Mouse (Mus musculus): ENCODE results near the gene Hs6st1. TPM values are rescaled to one million over a fixed set of nuclear protein-coding genes. Genes with fewer than 3 reads are reported as not detected.
"Not testable (repeated sequence)": the region's sequence is repeated elsewhere in the genome, so short reads cannot be mapped to it uniquely, and the experiment has no call there.

Gene Hs6st1
- polyA plus RNA-seq, 1 experiment: 66.6 TPM

DNA sequence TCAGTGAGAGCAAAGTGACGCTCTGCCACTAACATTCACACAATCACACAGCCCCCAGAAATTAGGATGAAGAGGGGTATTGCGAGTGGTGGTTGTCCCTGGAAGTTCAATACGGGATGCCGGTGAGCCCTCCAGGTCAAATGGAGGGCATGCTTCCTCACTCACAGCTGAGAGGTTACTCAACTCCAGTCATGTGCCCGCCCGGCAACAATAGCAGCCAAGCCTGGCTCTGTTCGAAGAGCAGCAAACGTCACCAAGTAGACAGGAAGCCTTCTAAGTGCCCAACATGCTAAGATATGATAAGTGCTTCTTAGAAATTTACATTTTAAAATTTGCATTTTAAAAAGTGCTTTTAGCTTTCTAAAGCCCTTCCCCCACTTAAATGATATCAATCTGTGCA, 29.4 kb upstream of the Hs6st1 start:
- Histone ChIP-seq H3K4me3 (no peak overlapping the region), H3K79me2 (ENCODE audit: control insufficient read depth, insufficient read depth) (no peaks in the 10 kb centered on the region), H3K4me2 (ENCODE audit: low read depth) (no peak overlapping the region), H3ac (ENCODE audit: control insufficient read depth, insufficient read length) (no peak overlapping the region), H3K27me3 (ENCODE audit: control insufficient read depth, insufficient read depth, insufficient read length) (no peaks in the 10 kb centered on the region), H3K36me3 (ENCODE audit: control insufficient read depth, insufficient read depth) (no peaks in the 10 kb centered on the region)
- TF ChIP-seq USF1 (IDR thresholded peaks at IDR 0.05; ENCODE audit: low read depth): no peak
- no peak for TF ChIP-seq SRF (IDR thresholded peaks at IDR 0.05; ENCODE audit: control insufficient read depth, insufficient read length, low read depth)
- no peak for TF ChIP-seq POLR2AphosphoS2 (IDR thresholded peaks at IDR 0.05; ENCODE audit: insufficient read length, low read depth)
- no peak for TF ChIP-seq REST (IDR thresholded peaks at IDR 0.05; ENCODE audit: insufficient read depth, insufficient read length)
- TF ChIP-seq MYOD1 (IDR thresholded peaks at IDR 0.05; ENCODE audit: control insufficient read depth in 1 of 3, insufficient read length in 2 of 3, low read depth in 2 of 3): no peak
- no peak for TF ChIP-seq TCF12 (IDR thresholded peaks at IDR 0.05; ENCODE audit: insufficient read depth, poor library complexity, severe bottlenecking)

DNA sequence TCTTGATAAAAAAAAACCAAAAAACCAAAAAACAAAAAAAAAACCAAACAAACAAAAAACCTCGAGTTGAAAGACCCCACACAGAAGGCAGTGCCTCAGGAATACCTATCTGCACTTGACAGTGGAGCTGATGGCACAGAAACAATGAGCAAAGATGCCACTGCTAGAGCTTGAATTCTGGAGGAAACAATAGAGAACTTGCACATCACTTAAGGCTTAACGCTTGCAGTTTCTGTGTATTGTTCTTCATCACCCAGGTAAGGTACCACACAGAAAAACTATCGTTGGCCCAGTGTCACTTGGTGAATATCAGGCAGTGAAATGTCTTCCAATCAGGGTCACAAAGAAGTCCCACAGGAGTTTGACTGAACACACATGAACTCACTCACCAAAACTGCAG, 26.1 kb upstream of the Hs6st1 start:
- no peaks in the 10 kb centered on the region for H3K79me2 ChIP-seq (ENCODE audit: control insufficient read depth, insufficient read depth)
- H3K4me3 ChIP-seq: no peak overlapping the region
- no peak overlapping the region for H3K4me2 ChIP-seq (ENCODE audit: low read depth)
- H3K27me3 ChIP-seq (ENCODE audit: control insufficient read depth, insufficient read depth, insufficient read length): no peaks in the 10 kb centered on the region
- no peak for TF ChIP-seq CEBPB (IDR thresholded peaks at IDR 0.05; ENCODE audit: insufficient read depth, poor library complexity, severe bottlenecking)
- no peak for TF ChIP-seq TCF12 (IDR thresholded peaks at IDR 0.05; ENCODE audit: insufficient read depth, poor library complexity, severe bottlenecking)
- TF ChIP-seq MYOG (IDR thresholded peaks at IDR 0.05; ENCODE audit: control insufficient read depth in 1 of 3, insufficient read depth in 1 of 3, insufficient read length in 2 of 3, low read depth in 2 of 3): no peak
- no peak for TF ChIP-seq POLR2AphosphoS2 (IDR thresholded peaks at IDR 0.05; ENCODE audit: insufficient read length, low read depth)
- TF ChIP-seq TCF3 (IDR thresholded peaks at IDR 0.05; ENCODE audit: insufficient read length, low read depth): no peak
- TF ChIP-seq E2F4 (IDR thresholded peaks at IDR 0.05; ENCODE audit: insufficient read depth): no peak
- TF ChIP-seq REST (IDR thresholded peaks at IDR 0.05; ENCODE audit: insufficient read depth, insufficient read length): no peak
- TF ChIP-seq USF1 (IDR thresholded peaks at IDR 0.05; ENCODE audit: low read depth): no peak
- no peak for TF ChIP-seq MAX (IDR thresholded peaks at IDR 0.05; ENCODE audit: low read depth)
- TF ChIP-seq MYOD1 (IDR thresholded peaks at IDR 0.05; ENCODE audit: control insufficient read depth in 1 of 3, insufficient read length in 2 of 3, low read depth in 2 of 3): no peak
- no peak for TF ChIP-seq SRF (IDR thresholded peaks at IDR 0.05; ENCODE audit: control insufficient read depth, insufficient read length, low read depth)
- no peaks in the 10 kb centered on the region for H3K36me3 ChIP-seq (ENCODE audit: control insufficient read depth, insufficient read depth)
- H3ac ChIP-seq (ENCODE audit: control insufficient read depth, insufficient read length): no peak overlapping the region

DNA sequence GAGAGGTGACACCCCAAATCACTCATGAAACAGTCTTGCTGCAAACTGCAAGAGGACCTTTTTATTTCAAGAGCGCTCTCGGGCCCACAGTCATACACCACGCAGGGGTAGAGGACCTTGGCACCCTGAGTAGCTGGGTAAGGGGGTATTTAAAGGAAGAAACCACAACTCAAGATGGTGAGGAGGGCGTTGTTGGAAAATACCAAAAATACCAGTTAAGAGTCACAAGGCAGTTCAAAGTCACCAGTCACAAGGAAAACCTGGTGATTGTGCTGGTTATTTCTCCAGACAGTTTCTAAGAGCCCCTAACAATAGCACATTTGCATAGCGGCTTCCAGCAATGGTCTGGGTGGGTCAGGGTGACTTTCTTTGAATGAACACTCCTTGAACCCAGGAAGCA, 24.4 kb upstream of the Hs6st1 start:
- H3K4me3 ChIP-seq; H3ac ChIP-seq (ENCODE audit: control insufficient read depth, insufficient read length); H3K27me3 ChIP-seq (ENCODE audit: control insufficient read depth, insufficient read depth, insufficient read length); H3K36me3 ChIP-seq (ENCODE audit: control insufficient read depth, insufficient read depth); H3K4me2 ChIP-seq (ENCODE audit: low read depth); H3K79me2 ChIP-seq (ENCODE audit: control insufficient read depth, insufficient read depth): not testable (repeated sequence)

DNA sequence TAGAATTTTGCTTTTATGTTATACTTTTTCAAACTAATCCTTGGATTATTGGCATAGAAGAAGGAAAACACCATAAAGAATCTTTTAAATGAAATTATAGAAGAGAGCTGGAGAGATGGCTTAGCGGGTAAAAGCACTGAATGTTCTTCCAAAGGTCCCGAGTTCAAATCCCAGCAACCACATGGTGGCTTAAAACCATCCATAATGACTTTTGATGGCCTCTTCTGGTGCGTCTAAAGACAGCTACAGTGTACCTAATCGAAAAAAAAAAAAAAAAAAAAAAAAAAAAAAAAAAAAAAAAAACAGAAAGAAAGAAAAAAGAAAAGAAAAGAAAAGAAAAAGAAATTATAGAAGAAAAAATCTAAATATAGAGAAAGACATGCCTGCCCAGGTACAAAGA, 23.9 kb upstream of the Hs6st1 start:
- Histone ChIP-seq H3K36me3 (ENCODE audit: control insufficient read depth, insufficient read depth) (no peaks in the 10 kb centered on the region), H3ac (ENCODE audit: control insufficient read depth, insufficient read length) (no peak overlapping the region), H3K4me3 (no peak overlapping the region), H3K27me3 (ENCODE audit: control insufficient read depth, insufficient read depth, insufficient read length) (no peaks in the 10 kb centered on the region), H3K4me2 (ENCODE audit: low read depth) (no peak overlapping the region), H3K79me2 (ENCODE audit: control insufficient read depth, insufficient read depth) (no peaks in the 10 kb centered on the region)
- TF ChIP-seq POLR2A (IDR thresholded peaks at IDR 0.05; ENCODE audit: insufficient read length, low read depth) (no peak), MYOD1 (IDR thresholded peaks at IDR 0.05; ENCODE audit: control insufficient read depth in 1 of 3, insufficient read length in 2 of 3, low read depth in 2 of 3) (no peak), MAX (IDR thresholded peaks at IDR 0.05; ENCODE audit: low read depth) (no peak), USF1 (IDR thresholded peaks at IDR 0.05; ENCODE audit: low read depth) (no peak), SRF (IDR thresholded peaks at IDR 0.05; ENCODE audit: control insufficient read depth, insufficient read length, low read depth) (no peak), POLR2AphosphoS2 (IDR thresholded peaks at IDR 0.05; ENCODE audit: insufficient read length, low read depth) (no peak), TCF3 (IDR thresholded peaks at IDR 0.05; ENCODE audit: insufficient read length, low read depth) (no peak), REST (IDR thresholded peaks at IDR 0.05; ENCODE audit: insufficient read depth, insufficient read length) (no peak)

DNA sequence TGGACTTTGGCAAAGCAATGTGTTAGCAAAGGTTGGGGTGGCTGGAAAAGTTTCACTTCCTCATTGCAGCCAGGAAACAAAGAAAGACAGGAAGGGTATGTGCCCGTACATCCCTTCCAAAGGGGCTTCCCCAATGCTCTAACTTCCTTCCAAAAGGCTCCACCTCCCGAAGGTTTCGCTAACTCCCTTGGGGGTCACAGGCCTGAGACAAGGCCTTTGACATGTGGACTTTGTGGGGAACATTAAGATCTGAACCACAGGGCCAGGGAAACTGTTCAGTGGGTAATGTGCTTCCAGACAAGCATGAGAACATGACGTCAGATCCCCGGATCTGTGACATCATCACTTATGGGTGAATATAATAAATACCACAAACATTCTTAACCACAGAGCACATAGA, 15.5 kb upstream of the Hs6st1 start:
- TF ChIP-seq POLR2A (IDR thresholded peaks at IDR 0.05; ENCODE audit: insufficient read length, low read depth) (no peak), SRF (IDR thresholded peaks at IDR 0.05; ENCODE audit: control insufficient read depth, insufficient read length, low read depth) (no peak), CEBPB (IDR thresholded peaks at IDR 0.05; ENCODE audit: insufficient read depth, poor library complexity, severe bottlenecking) (no peak), POLR2AphosphoS2 (IDR thresholded peaks at IDR 0.05; ENCODE audit: insufficient read length, low read depth) (no peak), USF1 (IDR thresholded peaks at IDR 0.05; ENCODE audit: low read depth) (no peak), E2F4 (IDR thresholded peaks at IDR 0.05; ENCODE audit: insufficient read depth) (no peak), TCF12 (IDR thresholded peaks at IDR 0.05; ENCODE audit: insufficient read depth, poor library complexity, severe bottlenecking) (no peak), MAX (IDR thresholded peaks at IDR 0.05; ENCODE audit: low read depth) (no peak), MYOD1 (IDR thresholded peaks at IDR 0.05; ENCODE audit: control insufficient read depth in 1 of 3, insufficient read length in 2 of 3, low read depth in 2 of 3) (no peak), REST (IDR thresholded peaks at IDR 0.05; ENCODE audit: insufficient read depth, insufficient read length) (no peak), TCF3 (IDR thresholded peaks at IDR 0.05; ENCODE audit: insufficient read length, low read depth) (no peak)
- H3K4me3 ChIP-seq: no peak overlapping the region
- H3K27me3 ChIP-seq (ENCODE audit: control insufficient read depth, insufficient read depth, insufficient read length): no peaks in the 10 kb centered on the region
- H3K4me2 ChIP-seq (ENCODE audit: low read depth): no peak overlapping the region
- H3K79me2 ChIP-seq (ENCODE audit: control insufficient read depth, insufficient read depth): no peaks in the 10 kb centered on the region
- H3K36me3 ChIP-seq (ENCODE audit: control insufficient read depth, insufficient read depth): no peaks in the 10 kb centered on the region
- no peak overlapping the region for H3ac ChIP-seq (ENCODE audit: control insufficient read depth, insufficient read length)

Measured in myocyte (in vitro differentiated cells).